Mouse (Mus musculus) pancreas, adult 10 weeks (tissue): Measurements from ENCODE around the gene Tpx2. TPM values are rescaled to one million over a fixed set of nuclear protein-coding genes. Genes with fewer than 3 reads are reported as not detected.

Experiments
- polyA plus RNA-seq: library from polyadenylated mRNA; stranded (reverse); fragments of 350-450 nt; fragmentation: Illumina TruSeq; extraction: RNeasy Lipid Tissue Mini Kit (QIAGEN cat#74804); gene quantifications from one replicate; pipeline ENCODE4 v1.2.3, GENCODE M21; 2015; ENCODE audit warnings: low read depth, low replicate concordance; ENCODE audit not compliant: insufficient read depth

Tpx2 gene
- polyA plus RNA-seq: not detected

DNA sequence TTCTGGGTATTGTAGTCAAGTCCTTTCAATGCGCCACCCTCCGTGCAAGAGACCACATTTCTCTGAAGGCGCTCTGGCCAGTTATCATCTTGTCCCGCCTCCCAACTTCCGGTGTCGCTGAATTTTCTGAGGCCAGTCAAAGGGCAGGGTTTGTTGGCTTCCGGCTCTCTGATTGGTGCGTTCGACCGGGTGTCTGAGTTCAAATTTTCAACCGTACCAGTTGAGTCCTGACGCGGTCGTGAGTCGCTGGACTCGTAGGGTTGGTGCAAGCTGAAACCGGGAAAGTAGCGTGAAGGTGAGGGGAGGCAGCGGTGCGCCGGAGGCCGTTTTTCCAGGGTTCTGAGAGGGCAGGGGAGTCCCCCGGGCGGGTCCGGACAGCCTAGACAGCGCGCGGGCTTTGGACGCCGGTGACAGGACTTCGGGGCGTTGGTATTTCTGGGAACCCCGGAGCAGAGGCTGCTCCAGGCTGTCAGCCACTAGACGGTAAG, at the start of gene Tpx2:
TSS of gene Tpx2 (plus strand) at position 150 of the 488 bp plus-strand sequence.

DNA sequence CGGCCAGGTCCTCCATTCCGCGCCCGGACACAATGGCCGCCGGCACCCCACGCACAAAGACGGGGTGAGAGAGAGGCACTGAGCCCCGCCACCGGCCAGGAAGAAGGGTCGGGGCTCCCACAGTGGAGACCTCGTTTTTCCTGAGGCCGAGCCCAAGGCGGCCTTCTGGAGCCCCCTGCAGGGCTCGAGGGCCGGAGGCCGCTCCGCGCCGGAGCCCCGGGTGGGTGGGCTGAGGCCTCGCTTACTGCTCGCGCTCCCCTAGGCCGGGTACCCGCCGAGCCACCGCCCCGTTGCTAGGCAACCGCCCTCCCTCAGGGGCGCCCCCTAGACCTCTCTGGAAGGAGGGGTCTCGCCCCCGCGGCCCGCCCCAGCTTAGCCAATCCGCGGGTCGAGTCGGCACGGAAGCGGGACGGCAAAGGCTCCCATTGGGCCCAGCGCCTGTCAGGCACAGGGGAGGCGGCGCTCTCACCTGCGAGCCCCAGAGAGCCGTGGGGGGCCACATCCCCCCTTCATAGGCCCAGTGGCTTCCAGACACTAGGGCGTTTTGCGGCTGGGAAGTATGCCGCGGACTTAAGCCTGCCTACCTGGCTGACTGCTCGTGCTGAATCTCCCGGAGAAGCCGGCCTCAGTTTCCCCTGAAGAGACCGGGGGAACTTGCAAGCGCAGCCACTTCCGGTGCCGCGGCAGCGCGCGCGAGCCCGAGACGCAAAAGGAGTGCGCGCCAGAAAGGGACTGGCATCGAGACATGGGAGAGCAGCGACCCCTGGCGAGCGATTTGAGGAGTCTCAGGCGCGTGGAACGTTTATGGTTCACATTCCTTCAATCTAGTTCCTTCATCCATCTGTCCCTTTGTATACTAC, 16.5 kb upstream of the Tpx2 start, which contains the start of gene Bcl2l1:
TSS of gene Bcl2l1 (minus strand) at position 710 of the 860 bp plus-strand sequence.

DNA sequence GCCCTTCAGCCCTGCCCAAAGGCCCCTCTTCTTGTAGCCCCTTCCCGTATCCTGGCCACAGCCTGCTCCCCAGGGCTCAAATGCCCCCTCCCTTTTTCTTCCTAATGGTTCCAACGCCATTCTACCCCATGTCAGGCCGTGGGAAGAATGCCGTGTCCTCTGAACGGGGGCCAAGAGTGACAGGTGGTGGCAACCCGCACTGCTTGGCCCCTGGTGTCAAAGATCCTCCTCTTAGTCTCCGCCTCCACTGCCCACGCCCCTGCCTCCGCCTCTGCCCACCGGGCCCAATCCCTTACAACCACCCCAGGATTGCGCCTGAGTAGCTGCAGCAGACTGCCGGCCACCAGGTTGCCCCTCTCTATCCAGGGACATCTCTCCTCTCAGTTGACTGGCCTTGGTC, 63.3 kb downstream of the Tpx2 start, which contains the start of gene Mylk2:
TSS of gene Mylk2 (plus strand) at position 322 of the 400 bp plus-strand sequence.

DNA sequence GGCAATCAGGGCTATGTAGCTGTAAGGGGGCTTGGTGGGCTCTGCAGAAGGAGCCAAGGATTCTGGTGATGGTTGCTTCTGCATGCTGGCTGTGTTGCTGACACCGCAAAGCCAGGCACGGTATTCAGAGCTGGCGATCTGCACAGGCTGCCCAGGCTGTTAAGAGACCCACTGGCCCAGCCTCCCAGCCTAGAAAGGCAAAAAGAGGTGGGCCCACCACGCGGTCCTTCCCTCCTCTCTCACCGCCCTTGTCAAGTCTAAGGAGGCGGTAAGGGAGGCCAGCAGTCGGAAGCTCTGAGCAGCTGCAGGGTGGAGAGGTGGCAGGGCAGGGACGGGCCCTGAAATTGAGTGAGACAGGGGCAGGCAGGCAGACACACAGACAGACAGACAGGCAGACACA, 85.3 kb downstream of the Tpx2 start, which contains the start of gene Foxs1:
TSS of gene Foxs1 (minus strand) at position 161 of the 400 bp plus-strand sequence.

Other genes starting within 250 kb of the Tpx2 start
- gene Defb45, start 248.6 kb upstream of the Tpx2 start, polyA plus RNA-seq: not detected
- gene Defb36, start 243.6 kb upstream of the Tpx2 start, polyA plus RNA-seq: not detected
- gene Defb25, start 224.9 kb upstream of the Tpx2 start, polyA plus RNA-seq: not detected
- 3.5 TPM for gene Rem1, start 221.0 kb upstream of the Tpx2 start, polyA plus RNA-seq
- gene H13, start 178.5 kb upstream of the Tpx2 start, polyA plus RNA-seq: 32.3 TPM
- gene Mcts2, start 160.9 kb upstream of the Tpx2 start, polyA plus RNA-seq: 4.3 TPM
- 35.6 TPM for gene Id1, start 111.7 kb upstream of the Tpx2 start, polyA plus RNA-seq
- gene Cox4i2, start 93.8 kb upstream of the Tpx2 start, polyA plus RNA-seq: not detected
- gene Bcl2l1, start 16.2 kb upstream of the Tpx2 start, polyA plus RNA-seq: 13.2 TPM
- not detected for gene Mylk2, start 63.4 kb downstream of the Tpx2 start, polyA plus RNA-seq
- gene Foxs1, start 85.2 kb downstream of the Tpx2 start, polyA plus RNA-seq: 4.8 TPM
- gene Dusp15, start 103.7 kb downstream of the Tpx2 start, polyA plus RNA-seq: not detected
- gene Ttll9, start 114.5 kb downstream of the Tpx2 start, polyA plus RNA-seq: not detected
- 34.0 TPM for gene Pdrg1, start 167.5 kb downstream of the Tpx2 start, polyA plus RNA-seq
- not detected for gene Xkr7, start 183.9 kb downstream of the Tpx2 start, polyA plus RNA-seq
- gene Ccm2l, start 218.0 kb downstream of the Tpx2 start, polyA plus RNA-seq: 17.8 TPM